Mouse (Mus musculus) heart, postnatal 25 days (tissue): ENCODE results near the gene Mei1. TPM values are rescaled to one million over a fixed set of nuclear protein-coding genes. Genes with fewer than 3 reads are reported as not detected.

Experiments
- DNase-seq: peaks from one replicate; pipeline ENCODE4 v3.0.0; 2022; ENCODE audit warnings: low spot score
- intact Hi-C: fragments of 180-260 bp; cut with DNase I; formaldehyde crosslinking; loops from one replicate; pipeline ENCODE4 v1.15.1; 2025
- total RNA-seq, 2 experiments: library from RNA; stranded (reverse); gene quantifications; 2 replicates each; pipeline ENCODE4 v1.2.3; 2021

The Mei1 gene
- total RNA-seq, 2 experiments from 2014 or later: not detected

GRCm38 (mm10) chr15:82166240-82167100 is 96.7 kb downstream of the Mei1 start:
- intact Hi-C loops: no loop called here
- no peak for DNase-seq

DNA sequence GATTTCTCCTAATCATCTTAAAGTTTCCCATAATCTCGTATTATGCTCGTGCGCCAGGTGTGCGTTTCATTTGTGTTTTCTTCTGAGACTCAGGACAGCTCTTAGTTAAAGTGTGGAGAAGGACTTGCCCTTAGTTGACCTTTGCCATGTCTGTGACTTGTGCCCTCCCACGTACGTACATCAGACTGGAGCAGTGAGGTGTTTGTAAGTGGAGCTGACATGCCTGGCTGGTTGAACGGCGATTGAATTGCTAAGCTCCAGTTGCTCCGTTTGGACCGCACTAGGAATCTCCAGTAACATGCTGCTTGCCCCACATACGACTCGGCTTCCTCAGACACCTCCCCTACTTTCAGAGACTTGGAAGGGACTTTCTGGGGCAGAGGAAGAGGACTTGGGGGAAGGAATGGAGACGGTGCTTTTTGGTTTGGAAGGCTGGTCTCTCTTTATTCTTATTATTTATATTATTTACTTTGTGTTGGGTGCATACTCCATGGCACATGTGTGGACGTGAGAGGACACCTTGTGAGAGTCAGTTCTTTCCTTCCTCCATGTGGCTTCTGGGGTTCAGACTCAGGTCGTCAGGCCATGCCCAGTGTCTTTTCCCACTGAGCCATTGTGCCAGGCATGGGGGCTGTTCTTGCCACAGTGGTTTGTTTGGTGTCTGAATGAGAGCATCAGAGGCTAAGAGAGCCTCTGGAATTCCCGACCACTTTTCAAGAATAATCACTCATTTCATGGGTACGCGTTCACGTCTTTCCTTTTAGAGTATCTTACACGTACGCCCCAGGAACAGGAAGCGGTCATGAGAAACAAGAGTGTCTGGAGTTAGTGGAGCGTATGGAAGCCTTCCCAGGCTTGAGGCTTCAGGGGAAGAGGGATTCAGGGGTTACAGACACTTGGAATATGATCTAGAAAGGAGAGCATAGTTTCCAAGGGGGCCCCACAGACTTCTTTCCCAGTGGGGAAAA is 97.7 kb downstream of the Mei1 start:
- DNase-seq: no peak
- intact Hi-C loops: no loop called here

DNA sequence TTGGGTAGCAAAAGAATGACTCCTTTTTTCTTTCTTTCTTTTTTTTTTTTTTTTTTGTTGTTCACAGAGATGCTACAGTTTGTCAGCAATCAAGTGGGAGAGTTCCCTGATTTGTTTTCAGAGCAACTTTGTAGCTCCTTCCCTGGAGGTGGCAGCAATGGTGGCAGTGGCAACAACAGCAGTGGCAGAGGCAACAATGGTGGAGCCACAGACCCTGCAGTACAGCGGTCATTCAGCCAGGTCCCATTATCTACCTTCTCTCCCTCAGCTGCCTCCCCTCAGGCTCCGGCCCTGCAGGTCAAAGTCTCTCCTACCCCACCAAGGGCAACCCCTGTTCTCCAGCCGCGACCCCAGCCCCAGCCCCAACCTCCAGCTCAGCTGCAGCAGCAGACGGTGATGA is 99.9 kb downstream of the Mei1 start:
- no peak for DNase-seq
- intact Hi-C loops: no loop called here

- intact Hi-C loops: no loop called here
- DNase-seq: no peak
These were observed 100.9 kb downstream of the Mei1 start for GRCm38 (mm10) chr15:82170437-82171377.

DNA sequence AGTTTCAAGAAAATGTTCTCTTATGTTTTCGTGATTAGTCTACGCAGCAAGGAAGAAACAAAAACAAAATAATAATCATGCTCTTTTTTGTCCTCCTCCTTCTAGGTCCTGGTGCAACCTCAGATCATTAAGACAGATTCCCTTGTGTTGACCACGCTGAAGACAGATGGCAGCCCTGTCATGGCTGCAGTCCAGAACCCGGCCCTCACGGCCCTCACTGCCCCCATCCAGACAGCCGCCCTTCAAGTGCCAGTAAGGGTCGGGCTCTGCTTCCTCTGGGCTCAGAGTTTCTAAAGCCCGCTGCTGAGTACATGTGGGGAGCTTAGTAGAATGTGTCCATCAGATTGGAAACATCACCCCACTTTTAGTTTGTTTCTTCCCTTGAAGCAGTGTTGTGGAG is 102.9 kb downstream of the Mei1 start:
- no peak for DNase-seq
- intact Hi-C loops: no loop called here

GRCm38 (mm10) chr15:82175091-82175490 is 105.3 kb downstream of the Mei1 start:
- intact Hi-C loops: no loop called here

More at GRCm38 (mm10) chr15:82175091-82175490, 105.3 kb downstream of the Mei1 start:
- no peak for DNase-seq

Other genes with a start within 250 kb of the Mei1 start
- gene Tob2, start 211.2 kb upstream of the Mei1 start, total RNA-seq: 10 to 100 TPM; 66.9 to 95.5 TPM
- 10 to 100 TPM; 29.7 to 38.0 TPM for gene Phf5a, start 198.1 kb upstream of the Mei1 start, total RNA-seq
- gene Aco2, start 197.7 kb upstream of the Mei1 start, total RNA-seq: 1,000 to 10,000 TPM; 2,060 to 2,092 TPM
- 1 to 10 TPM; 6.7 to 7.0 TPM for gene Polr3h, start 143.8 kb upstream of the Mei1 start, total RNA-seq
- gene Csdc2, start 133.2 kb upstream of the Mei1 start, total RNA-seq: 10 to 100 TPM; 73.5 to 87.5 TPM
- 10 to 100 TPM; 26.6 to 27.0 TPM for gene Pmm1, start 109.1 kb upstream of the Mei1 start, total RNA-seq
- not detected for gene 1700029P11Rik, start 89.5 kb upstream of the Mei1 start, total RNA-seq
- 10 to 100 TPM; 21.4 to 23.5 TPM for gene Xrcc6, start 82.2 kb upstream of the Mei1 start, total RNA-seq
- 10 to 100 TPM; 24.4 to 25.9 TPM for gene Desi1, start 36.1 kb upstream of the Mei1 start, total RNA-seq
- gene Snu13, start 22.4 kb upstream of the Mei1 start, total RNA-seq: 10 to 100 TPM; 48.2 to 52.5 TPM
- not detected for gene 4930407I10Rik, start 10.8 kb upstream of the Mei1 start, total RNA-seq
- gene Ccdc134, start 57.9 kb downstream of the Mei1 start, total RNA-seq: 1 to 10 TPM; 4.4 to 6.4 TPM
- 10 to 100 TPM; 20.5 to 21.8 TPM for gene Srebf2, start 77.2 kb downstream of the Mei1 start, total RNA-seq
- gene Shisa8, start 142.8 kb downstream of the Mei1 start, total RNA-seq: under 1 TPM; 0.13 to 0.20 TPM
- gene Tnfrsf13c, start 154.4 kb downstream of the Mei1 start, total RNA-seq: under 1 TPM in 1 of 2 experiments, not detected in 1; 0.36 TPM
- under 1 TPM; 0.36 to 0.78 TPM for gene Cenpm, start 174.8 kb downstream of the Mei1 start, total RNA-seq
- not detected for gene 1500009C09Rik, start 182.4 kb downstream of the Mei1 start, total RNA-seq
- under 1 TPM; 0.31 to 0.87 TPM for gene Sept3, start 204.9 kb downstream of the Mei1 start, total RNA-seq
- not detected for gene Wbp2nl, start 229.0 kb downstream of the Mei1 start, total RNA-seq